Mouse (Mus musculus) G1E (cell line): ENCODE data around the gene Asic2. TPM values are rescaled to one million over a fixed set of nuclear protein-coding genes. Genes with fewer than 3 reads are reported as not detected.

ENCODE experiments used
- ATAC-seq: 2 replicates; pipeline ENCODE4 v1.8.0; 2016; ENCODE audit warnings: mild to moderate bottlenecking; ENCODE audit not compliant: insufficient number of reproducible peaks, poor library complexity, low FRiP score, severe bottlenecking; ENCODE audit errors: extremely low read depth
- DNase-seq: peaks from one replicate; pipeline ENCODE4 v3.0.0; 2012; ENCODE audit warnings: low spot score
- H3K27me3 ChIP-seq: 2 replicates; pipeline ENCODE4 v1.6.1; 2012; ENCODE audit warnings: mild to moderate bottlenecking, low read length, inconsistent platforms; ENCODE audit not compliant: insufficient read depth
- H3K36me3 ChIP-seq: replicated peaks from 2 replicates; pipeline ENCODE3; 2012; ENCODE audit warnings: mild to moderate bottlenecking, inconsistent platforms
- H3K4me1 ChIP-seq: 2 replicates; pipeline ENCODE4 v1.6.1; 2012; ENCODE audit warnings: low read depth, low read length, inconsistent platforms, mixed read lengths; ENCODE audit not compliant: insufficient read depth
- H3K4me3 ChIP-seq: 2 replicates; pipeline ENCODE4 v1.5.1; 2012; ENCODE audit warnings: low read depth, mild to moderate bottlenecking, inconsistent platforms, low read length, moderate library complexity, mixed read lengths
- H3K9me3 ChIP-seq: replicated peaks from 2 replicates; pipeline ENCODE4 v1.6.1; 2012; ENCODE audit warnings: inconsistent platforms
- CTCF ChIP-seq: IDR thresholded peaks from 2 replicates; pipeline ENCODE4 v1.5.1; 2012; ENCODE audit warnings: low read depth, low read length, inconsistent platforms, mixed read lengths
- GATA1 ChIP-seq: IDR thresholded peaks from 2 replicates; pipeline ENCODE4 v1.6.1; 2012; ENCODE audit warnings: borderline replicate concordance, low read length, inconsistent platforms, mixed read lengths
- GATA2 ChIP-seq: IDR thresholded peaks from 2 replicates; pipeline ENCODE4 v1.6.1; 2012; ENCODE audit warnings: low read depth, low read length, inconsistent platforms, borderline replicate concordance
- POLR2AphosphoS5 ChIP-seq: IDR thresholded peaks from 2 replicates; pipeline ENCODE4 v1.6.1; 2012; ENCODE audit warnings: low read depth, low read length, inconsistent platforms; ENCODE audit not compliant: insufficient replicate concordance
- TAL1 ChIP-seq: conservative IDR thresholded peaks from 2 replicates; pipeline ENCODE4 v1.6.1; 2012; ENCODE audit warnings: low read depth, low read length, inconsistent platforms, mixed read lengths
- polyA plus RNA-seq: library from polyadenylated mRNA; stranded (reverse); fragments of >175 nt; gene quantifications from 2 replicates; pipeline ENCODE4 v1.2.3, GENCODE M21; 2012
- total RNA-seq, 2 experiments: library from RNA; stranded (forward) in 1 of 2; stranded (reverse) in 1 of 2; fragments of 200-1000 nt in 1 of 2; fragments of >200 nt in 1 of 2; fragmentation: Nextera tagmentation in 1 of 2; gene quantifications; 2 replicates each; pipeline ENCODE4 v1.2.3; 2014 to 2017

Gene Asic2
- total and polyA plus RNA-seq, 3 experiments: 0.16 TPM; not detected in 2

DNA sequence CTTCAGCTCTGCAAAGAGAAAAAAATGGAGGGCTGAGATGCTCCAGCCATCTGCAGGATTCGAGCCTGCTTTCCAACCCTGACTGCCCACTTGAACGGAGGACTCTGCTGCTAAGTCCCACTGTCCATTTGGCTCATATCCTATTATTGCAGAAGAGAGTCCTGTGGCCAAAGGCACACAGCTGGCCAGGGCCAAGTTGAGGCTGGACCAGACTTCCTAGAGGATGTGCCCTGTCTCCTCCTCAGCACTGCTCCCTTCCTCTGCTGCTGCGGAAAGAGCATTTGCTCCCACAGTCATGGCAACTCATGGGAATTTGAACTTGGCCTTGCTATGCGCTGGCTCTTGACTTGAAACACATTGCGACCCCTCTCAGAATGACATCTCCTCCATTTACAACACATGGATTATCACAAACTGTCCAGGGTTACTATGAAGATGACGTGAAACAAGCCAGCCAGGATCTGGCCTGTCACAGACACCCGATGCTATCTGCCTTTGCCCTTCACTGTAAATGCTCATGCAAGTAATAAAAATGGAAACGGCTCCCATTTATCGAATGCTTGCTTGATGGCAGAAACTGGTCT, 821.6 kb downstream of the Asic2 start:
- Histone ChIP-seq H3K36me3 (no peaks in the 10 kb centered on the region), H3K4me1 (no peaks in the 10 kb centered on the region), H3K4me3 (no peak overlapping the region), H3K9me3 (peaks cover 80% of the 10 kb centered on the region), H3K27me3 (no peaks in the 10 kb centered on the region)
- ATAC-seq (no peak), DNase-seq (no peak)
- TF ChIP-seq TAL1 (no peak), CTCF (no peak), POLR2AphosphoS5 (no peak), GATA1 (no peak), GATA2 (no peak)

DNA sequence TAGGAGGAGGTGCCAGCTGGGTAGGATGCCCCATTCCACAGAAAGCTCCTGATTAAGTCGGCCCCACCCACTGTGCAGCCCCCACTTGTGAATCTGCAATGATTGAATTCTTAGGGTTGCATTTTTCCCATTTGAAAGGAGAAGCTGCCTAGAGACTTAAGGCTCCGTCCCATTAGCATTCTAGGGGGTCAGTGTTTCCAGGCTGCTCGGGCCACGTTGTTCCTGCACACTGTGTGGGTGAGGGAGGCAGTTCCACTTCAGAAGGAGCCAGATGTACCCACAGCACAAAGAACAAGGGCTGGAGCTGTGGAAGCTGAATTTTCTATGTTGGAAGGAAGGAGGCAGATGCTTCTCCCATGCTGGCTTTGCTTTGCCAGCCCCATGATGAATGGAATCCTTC, 833.1 kb downstream of the Asic2 start:
- Histone ChIP-seq H3K9me3 (peaks cover 55% of the 10 kb centered on the region), H3K27me3 (no peaks in the 10 kb centered on the region), H3K4me1 (no peaks in the 10 kb centered on the region), H3K36me3 (no peaks in the 10 kb centered on the region), H3K4me3 (no peak overlapping the region)
- DNase-seq: no peak
- TF ChIP-seq CTCF: no peak
- no peak for TF ChIP-seq GATA1
- no peak for TF ChIP-seq TAL1
- TF ChIP-seq GATA2: no peak
- TF ChIP-seq POLR2AphosphoS5: no peak
- ATAC-seq: no peak

DNA sequence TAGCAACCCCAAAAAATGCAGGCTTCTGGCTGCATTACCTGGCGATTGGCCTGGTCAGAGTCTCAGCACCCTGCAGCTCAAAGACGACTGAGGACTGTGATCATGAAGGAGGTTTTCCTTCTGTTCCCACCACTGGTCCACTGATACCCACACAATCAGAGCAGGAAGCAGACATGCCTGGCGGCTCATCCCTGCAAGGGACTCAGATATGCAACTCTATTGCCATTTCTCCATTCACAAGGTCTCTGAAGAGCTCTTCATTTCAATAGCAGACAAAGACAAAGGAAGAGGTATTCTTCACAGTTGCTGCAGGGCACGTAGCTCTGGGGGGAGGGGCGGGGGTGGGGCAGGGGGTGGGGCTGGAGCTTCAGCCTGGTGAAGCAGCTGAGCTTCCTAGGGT, 834.3 kb downstream of the Asic2 start:
- no peaks in the 10 kb centered on the region for H3K27me3 ChIP-seq
- ATAC-seq (no peak), DNase-seq (no peak)
- H3K36me3 ChIP-seq: no peaks in the 10 kb centered on the region
- H3K4me1 ChIP-seq: no peaks in the 10 kb centered on the region
- TF ChIP-seq GATA1 (no peak), CTCF (no peak), GATA2 (no peak), POLR2AphosphoS5 (no peak), TAL1 (no peak)
- no peak overlapping the region for H3K4me3 ChIP-seq
- H3K9me3 ChIP-seq: peaks cover 65% of the 10 kb centered on the region

DNA sequence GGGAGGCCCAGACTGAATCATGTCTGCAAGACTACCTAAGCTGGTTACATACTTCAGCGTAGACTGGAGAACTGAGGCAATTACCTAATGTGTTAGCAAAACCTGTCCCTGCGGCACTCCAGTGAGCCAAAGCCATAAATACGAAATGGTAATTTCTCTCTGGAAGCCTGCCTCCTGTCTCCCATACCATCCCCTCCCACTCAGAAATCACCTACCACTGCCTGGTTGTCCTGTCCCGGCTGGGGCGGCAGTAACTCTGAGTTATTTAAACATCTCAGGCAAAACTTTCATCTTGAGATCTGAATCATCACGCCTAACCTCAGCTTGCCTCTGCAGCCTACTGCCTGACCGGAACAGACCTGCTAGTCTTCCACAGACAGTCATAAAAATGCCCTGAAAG, 835.6 kb downstream of the Asic2 start:
- H3K36me3 ChIP-seq: no peaks in the 10 kb centered on the region
- no peak overlapping the region for H3K4me3 ChIP-seq
- ATAC-seq (no peak), DNase-seq (no peak)
- TF ChIP-seq CTCF (no peak), GATA1 (no peak), TAL1 (no peak), GATA2 (no peak), POLR2AphosphoS5 (no peak)
- H3K4me1 ChIP-seq: no peaks in the 10 kb centered on the region
- H3K27me3 ChIP-seq: no peaks in the 10 kb centered on the region
- H3K9me3 ChIP-seq: peaks cover 75% of the 10 kb centered on the region

DNA sequence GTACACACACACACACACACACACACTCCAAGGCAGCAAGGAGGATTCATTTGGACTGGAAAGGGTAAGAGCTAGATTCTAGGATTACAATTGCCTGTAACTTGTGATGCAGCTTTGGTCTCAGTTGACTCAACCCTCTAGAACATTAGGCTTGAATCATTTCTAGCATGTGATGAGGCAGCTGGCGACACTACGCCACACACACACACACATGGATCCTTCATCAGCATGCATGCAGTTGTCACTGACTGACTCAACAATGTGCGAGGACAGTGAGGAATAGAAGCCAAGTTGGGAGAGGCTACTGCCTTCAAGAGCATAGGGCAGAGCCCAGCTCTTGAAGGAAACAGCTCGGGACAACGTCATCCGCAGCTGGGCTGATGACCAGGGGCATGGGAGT, 843.9 kb downstream of the Asic2 start:
- no peak overlapping the region for H3K4me3 ChIP-seq
- peaks cover 81% of the 10 kb centered on the region for H3K9me3 ChIP-seq
- TF ChIP-seq POLR2AphosphoS5 (no peak), CTCF (no peak), GATA2 (no peak), TAL1 (no peak)
- no peaks in the 10 kb centered on the region for H3K27me3 ChIP-seq
- ATAC-seq (no peak), DNase-seq (no peak)
- H3K36me3 ChIP-seq: no peaks in the 10 kb centered on the region
- H3K4me1 ChIP-seq: no peaks in the 10 kb centered on the region

DNA sequence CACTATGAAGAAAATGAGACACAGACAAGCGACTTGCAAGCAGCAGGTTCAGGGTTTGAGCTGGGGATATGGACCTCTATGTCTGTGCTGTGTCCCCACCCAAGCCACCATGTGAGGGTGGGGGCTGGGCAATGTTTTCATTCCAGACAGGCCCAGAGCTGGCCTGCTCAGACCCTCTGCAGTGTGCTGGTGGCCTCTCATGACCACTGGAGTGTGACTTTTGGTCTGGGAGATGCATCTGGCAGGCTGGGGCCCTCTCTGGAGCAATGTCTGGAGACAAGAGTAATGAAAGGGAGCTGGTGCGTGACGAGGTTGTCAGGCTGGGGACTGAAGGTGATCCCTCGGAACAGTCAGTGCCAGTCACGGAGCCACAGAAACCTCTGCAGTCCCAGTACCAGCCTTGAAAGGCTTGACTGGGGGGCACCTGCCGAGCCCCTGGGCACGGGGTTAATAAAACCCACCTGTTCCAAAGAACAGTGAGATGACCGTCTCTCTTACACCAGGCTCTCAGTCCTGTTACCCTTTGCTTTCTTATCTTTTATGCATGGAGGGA, 848.2 kb downstream of the Asic2 start:
- no peaks in the 10 kb centered on the region for H3K36me3 ChIP-seq
- peaks cover 83% of the 10 kb centered on the region for H3K9me3 ChIP-seq
- H3K27me3 ChIP-seq: no peaks in the 10 kb centered on the region
- ATAC-seq (no peak), DNase-seq (no peak)
- no peaks in the 10 kb centered on the region for H3K4me1 ChIP-seq
- no peak for TF ChIP-seq GATA2
- no peak for TF ChIP-seq TAL1
- no peak for TF ChIP-seq CTCF
- H3K4me3 ChIP-seq: no peak overlapping the region; the same call in 1 of the 2 replicates

DNA sequence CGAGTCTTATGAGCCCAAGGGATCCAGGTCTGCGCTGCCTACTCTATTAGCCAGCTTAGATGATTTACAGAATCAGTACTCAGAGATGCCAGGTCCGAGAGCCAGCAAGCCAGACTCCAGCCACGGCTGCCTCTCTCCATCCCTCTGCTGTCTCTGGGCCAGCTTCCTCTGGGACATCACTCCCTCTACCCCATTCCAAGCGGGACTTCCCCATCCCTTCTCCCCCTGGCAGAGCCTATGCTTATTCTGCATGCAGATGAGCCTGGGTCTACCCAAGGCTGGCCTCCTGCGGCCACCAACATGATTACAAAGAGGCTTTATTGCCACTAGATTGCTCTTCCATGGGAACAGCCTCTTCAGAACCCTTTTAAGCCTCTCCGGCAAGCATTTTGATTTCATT, 850.2 kb downstream of the Asic2 start:
- Histone ChIP-seq H3K9me3 (peaks cover 74% of the 10 kb centered on the region), H3K27me3 (no peaks in the 10 kb centered on the region), H3K4me1 (no peaks in the 10 kb centered on the region), H3K36me3 (no peaks in the 10 kb centered on the region), H3K4me3 (no peak overlapping the region)
- TF ChIP-seq GATA1: no peak
- TF ChIP-seq TAL1: no peak
- no peak for TF ChIP-seq CTCF
- no peak for TF ChIP-seq GATA2
- no peak for TF ChIP-seq POLR2AphosphoS5
- ATAC-seq (no peak), DNase-seq (no peak)
